Mouse (Mus musculus) bone marrow, adult 2 months (tissue): ENCODE results near the gene Shq1. TPM values are rescaled to one million over a fixed set of nuclear protein-coding genes. Genes with fewer than 3 reads are reported as not detected.

Experiments
- H3K27ac ChIP-seq: fragments of 200-500 bp; 2 replicates; pipeline ENCODE4 v1.5.1; 2012; ENCODE audit warnings: low read depth, mild to moderate bottlenecking, control low read depth, inconsistent platforms, low read length; ENCODE audit not compliant: control insufficient read depth, poor library complexity, insufficient read depth
- H3K4me1 ChIP-seq: fragments of 200-500 bp; 2 replicates; pipeline ENCODE4 v1.6.1; 2011; ENCODE audit warnings: low read length; ENCODE audit not compliant: control insufficient read depth, insufficient read depth
- H3K4me3 ChIP-seq: fragments of 200-500 bp; replicated peaks from 2 replicates; pipeline ENCODE3; 2011; ENCODE audit warnings: mild to moderate bottlenecking, low read depth, low read length, control low read depth; ENCODE audit not compliant: control insufficient read depth
- CTCF ChIP-seq: fragments of 200-500 bp; IDR thresholded peaks from 2 replicates; pipeline ENCODE4 v1.5.1; 2011; ENCODE audit warnings: low read length, control low read depth; ENCODE audit not compliant: control insufficient read depth, insufficient read depth
- POLR2A ChIP-seq: fragments of 200-500 bp; IDR thresholded peaks from 2 replicates; pipeline ENCODE4 v1.6.1; 2011; ENCODE audit warnings: low read depth, mild to moderate bottlenecking, control low read depth, low read length, borderline replicate concordance; ENCODE audit not compliant: control insufficient read depth
- WGBS: fragments of 180-500 bp; shearing (Covaris S2); methylation state at CpG from one replicate; pipeline ENCODE4 v1.1.7; 2018; 5-methylcytosine and 5-hydroxymethylcytosine counted together
- polyA plus RNA-seq: library from polyadenylated mRNA; stranded (reverse); fragments of >200 nt; gene quantifications from 2 replicates; pipeline ENCODE4 v1.2.4, GENCODE M21; 2011; ENCODE audit warnings: low replicate concordance; ENCODE audit not compliant: missing spikeins, insufficient read depth, insufficient read length

Gene Shq1
- polyA plus RNA-seq, 1 experiment = 3.3 TPM

- 58% methylated on average over 12 of the region's 12 CpGs for WGBS
- Histone ChIP-seq H3K27ac (no peak overlapping the region), H3K4me1 (no peaks in the 10 kb centered on the region; the same call in 1 of the 2 replicates), H3K4me3 (no peak overlapping the region)
- TF ChIP-seq CTCF (no peak), POLR2A (no peak)
These were observed 151.1 kb downstream of the Shq1 start for GRCm38 (mm10) chr6:100519837-100520236.

Other genes with a start within 250 kb of the Shq1 start
- gene Gxylt2, start 33.6 kb upstream of the Shq1 start, polyA plus RNA-seq = 0.25 and 0.90 TPM in 2 replicates
- gene Ppp4r2, start 162.5 kb upstream of the Shq1 start, polyA plus RNA-seq = 25.5 and 33.5 TPM in 2 replicates